Mouse (Mus musculus) midbrain, embryonic 11.5 days (tissue): Measurements from ENCODE around the gene Insm2. TPM values are rescaled to one million over a fixed set of nuclear protein-coding genes. Genes with fewer than 3 reads are reported as not detected.
"Not testable (repeated sequence)": the region's sequence is repeated elsewhere in the genome, so short reads cannot be mapped to it uniquely, and the experiment has no call there.

Experiments
- ATAC-seq: fragments of 200-750 bp; cut with Nextera tagmentation; 2 replicates; pipeline ENCODE4 v1.8.0; 2017; ENCODE audit warnings: moderate TSS enrichment, moderate library complexity; ENCODE audit not compliant: low FRiP score
- DNase-seq: peaks from one replicate; pipeline ENCODE4 v3.0.0; 2015; ENCODE audit warnings: low spot score; ENCODE audit errors: missing footprints
- H3K27ac ChIP-seq: fragments of 300-500 bp; sonication (generic); 2 replicates; pipeline ENCODE4 v1.5.1; 2014; ENCODE audit warnings: low read depth, low read length
- H3K27me3 ChIP-seq: fragments of 300-500 bp; sonication (generic); 2 replicates; pipeline ENCODE4 v1.6.1; 2014; ENCODE audit warnings: mild to moderate bottlenecking, low read length, moderate library complexity, mixed read lengths; ENCODE audit not compliant: control insufficient read depth, insufficient read depth
- H3K36me3 ChIP-seq: fragments of 300-500 bp; sonication (generic); 2 replicates; pipeline ENCODE4 v1.6.1; 2014; ENCODE audit warnings: mild to moderate bottlenecking, low read length, moderate library complexity, mixed read lengths; ENCODE audit not compliant: control insufficient read depth, insufficient read depth
- H3K4me1 ChIP-seq: fragments of 300-500 bp; sonication (generic); 2 replicates; pipeline ENCODE4 v1.6.1; 2014; ENCODE audit warnings: low read length; ENCODE audit not compliant: control insufficient read depth, insufficient read depth
- H3K4me2 ChIP-seq: fragments of 300-500 bp; sonication (generic); 2 replicates; pipeline ENCODE4 v1.6.1; 2014; ENCODE audit warnings: mild to moderate bottlenecking, moderate library complexity
- H3K4me3 ChIP-seq: fragments of 300-500 bp; sonication (generic); 2 replicates; pipeline ENCODE4 v1.5.1; 2014; ENCODE audit warnings: low read depth, low read length
- H3K9ac ChIP-seq: fragments of 300-500 bp; sonication (generic); 2 replicates; pipeline ENCODE4 v1.6.1; 2014; ENCODE audit warnings: low read length
- H3K9me3 ChIP-seq: fragments of 300-500 bp; sonication (generic); 2 replicates; pipeline ENCODE4 v1.6.1; 2016; ENCODE audit warnings: low read length; ENCODE audit not compliant: control insufficient read depth
- WGBS: fragments of 180-500 bp; shearing (Covaris S2); extraction: QIAGEN DNeasy Blood & Tissue Kit; methylation state at CpG from one replicate; pipeline ENCODE4 v1.1.7; 2014; 5-methylcytosine and 5-hydroxymethylcytosine counted together
- polyA plus RNA-seq: library from polyadenylated mRNA; unstranded; fragments of >200 nt; fragmentation: Nextera tagmentation; extraction: Ambion mirVana; gene quantifications from 2 replicates; pipeline ENCODE4 v1.2.1, GENCODE M21; 2014

Gene Insm2
- polyA plus RNA-seq: 0.40 and 0.57 TPM in 2 replicates

DNA sequence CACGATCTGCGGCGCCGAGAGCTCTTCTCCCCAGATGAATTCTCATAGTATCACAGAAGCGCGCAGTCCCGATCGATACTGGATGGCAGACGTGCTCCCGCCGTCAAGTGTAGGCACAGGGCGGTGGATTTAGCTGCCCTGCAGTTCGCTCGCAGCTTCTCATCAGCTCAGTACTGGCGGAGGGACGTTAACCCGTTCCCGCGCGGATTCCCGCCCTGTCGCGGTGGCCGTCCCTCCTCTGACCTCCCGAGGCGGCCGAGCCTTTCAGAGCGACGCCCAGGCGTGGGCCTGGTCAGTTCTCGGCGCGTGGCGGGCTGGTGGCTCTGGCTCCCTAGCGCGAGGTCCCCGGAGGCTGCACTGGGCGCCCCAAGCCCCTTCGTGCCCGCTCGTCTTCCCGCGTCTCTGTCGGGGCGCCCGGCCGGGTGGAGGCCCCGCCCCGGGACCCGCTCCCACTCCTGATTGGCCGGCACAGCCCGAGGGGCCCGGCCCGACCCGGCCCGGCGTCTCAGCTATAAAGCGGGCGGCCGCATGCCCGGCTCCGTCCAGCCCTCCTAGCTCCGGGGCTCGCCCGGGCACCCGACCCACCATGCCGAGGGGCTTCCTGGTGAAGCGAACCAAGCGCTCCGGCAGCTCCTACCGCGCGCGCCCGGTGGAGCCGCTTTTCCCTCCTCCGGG, at the start of gene Insm2:
TSS of gene Insm2 (plus strand) at position 541 of the 675 bp plus-strand sequence.
- DNase-seq (peak; percentile 93), ATAC-seq (peak; percentile 86)
- H3K9me3 ChIP-seq: no peaks in the 10 kb centered on the region
- H3K27ac ChIP-seq: no peak within 1 kb of the TSS
- peak within 1 kb of the TSS; percentile 46 for H3K4me3 ChIP-seq
- under 1% methylated on average over 64 of the region's 77 CpGs for WGBS
- H3K4me2 ChIP-seq: peak within 1 kb of the TSS; percentile 83
- no peaks in the 10 kb centered on the region for H3K36me3 ChIP-seq
- peaks cover 20% of the 10 kb centered on the region for H3K4me1 ChIP-seq
- H3K27me3 ChIP-seq: peaks cover 49% of the 10 kb centered on the region
- H3K9ac ChIP-seq: peak within 1 kb of the TSS; percentile 22; the same call in 1 of the 2 replicates

GRCm38 (mm10) chr12:55554901-55555300, 44.3 kb upstream of the Insm2 start:
- not testable (repeated sequence) for H3K9ac ChIP-seq, H3K4me3 ChIP-seq, H3K9me3 ChIP-seq, ATAC-seq, H3K36me3 ChIP-seq, H3K27ac ChIP-seq, DNase-seq, H3K27me3 ChIP-seq, H3K4me1 ChIP-seq, H3K4me2 ChIP-seq
- 86% methylated on average over 6 of the region's 6 CpGs for WGBS

GRCm38 (mm10) chr12:55557866-55558265, 41.4 kb upstream of the Insm2 start:
- WGBS: 60% methylated on average over 6 of the region's 6 CpGs
- no peak for ATAC-seq
- Histone ChIP-seq H3K9ac (no peak overlapping the region), H3K4me2 (no peak overlapping the region), H3K9me3 (no peaks in the 10 kb centered on the region), H3K27me3 (no peaks in the 10 kb centered on the region), H3K27ac (no peak overlapping the region), H3K4me1 (peaks cover 5% of the 10 kb centered on the region), H3K4me3 (no peak overlapping the region), H3K36me3 (no peaks in the 10 kb centered on the region)
- no peak for DNase-seq

DNA sequence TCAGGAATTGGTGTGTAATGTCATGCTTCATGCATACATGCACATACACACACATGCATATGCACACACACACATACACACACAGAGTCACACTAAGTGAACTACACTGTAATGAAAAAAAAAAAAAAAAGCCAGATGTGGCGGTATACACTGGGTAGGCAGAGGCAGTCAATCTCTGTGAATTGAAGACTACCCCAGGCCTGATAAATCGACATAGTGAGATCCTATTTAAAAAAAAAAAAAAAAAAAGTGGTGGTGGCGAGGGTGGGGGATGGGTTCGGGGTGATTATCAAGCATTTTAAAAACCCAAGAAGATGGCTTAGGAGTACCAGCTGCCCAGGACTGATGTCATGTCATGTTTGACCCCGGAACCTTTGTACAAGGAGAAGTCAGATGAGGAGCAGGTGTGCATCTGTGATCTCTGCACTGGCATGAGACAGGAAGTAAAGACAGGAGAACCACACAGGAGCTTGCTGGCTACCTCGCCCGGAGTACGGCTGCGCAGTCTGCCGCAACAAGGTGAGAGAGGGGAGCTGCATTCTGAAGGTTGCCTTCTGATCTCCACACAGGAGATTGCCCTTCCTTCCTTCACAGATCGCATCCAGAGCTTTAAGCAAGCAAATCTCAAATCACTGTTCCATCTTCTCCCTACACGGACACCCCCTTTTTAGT, 39.9 kb upstream of the Insm2 start:
- Histone ChIP-seq H3K4me1 (peaks cover 5% of the 10 kb centered on the region), H3K9ac (no peak overlapping the region), H3K4me3 (no peak overlapping the region), H3K27me3 (no peaks in the 10 kb centered on the region), H3K4me2 (no peak overlapping the region), H3K27ac (no peak overlapping the region), H3K36me3 (no peaks in the 10 kb centered on the region), H3K9me3 (no peaks in the 10 kb centered on the region)
- ATAC-seq (no peak), DNase-seq (no peak)
- 85% methylated on average over 12 of the region's 12 CpGs for WGBS

GRCm38 (mm10) chr12:55560025-55560690, 39.1 kb upstream of the Insm2 start:
- Histone ChIP-seq H3K9ac (peak overlapping the region; percentile 31; the same call in 1 of the 2 replicates), H3K4me1 (peaks cover 5% of the 10 kb centered on the region), H3K36me3 (no peaks in the 10 kb centered on the region), H3K27ac (no peak overlapping the region), H3K9me3 (no peaks in the 10 kb centered on the region), H3K27me3 (no peaks in the 10 kb centered on the region), H3K4me2 (peak overlapping the region; percentile 34), H3K4me3 (peak overlapping the region; percentile 21)
- 8% methylated on average over 19 of the region's 19 CpGs for WGBS
- DNase-seq (peak; percentile 87), ATAC-seq (no peak)

- H3K9me3 ChIP-seq: no peaks in the 10 kb centered on the region
- DNase-seq: no peak
Measured at GRCm38 (mm10) chr12:55563742-55564141, 35.5 kb upstream of the Insm2 start.

GRCm38 (mm10) chr12:55564187-55564963, 34.9 kb upstream of the Insm2 start:
- Histone ChIP-seq H3K9ac (no peak overlapping the region), H3K4me2 (no peak overlapping the region), H3K27ac (no peak overlapping the region), H3K4me3 (no peak overlapping the region), H3K9me3 (no peaks in the 10 kb centered on the region), H3K27me3 (no peaks in the 10 kb centered on the region), H3K4me1 (peaks cover 5% of the 10 kb centered on the region), H3K36me3 (no peaks in the 10 kb centered on the region)
- no peak for DNase-seq
- ATAC-seq: no peak
- 90% methylated on average over 9 of the region's 9 CpGs for WGBS

More at GRCm38 (mm10) chr12:55563742-55564141, 35.5 kb upstream of the Insm2 start:
- WGBS: 93% methylated on average over 3 of the region's 3 CpGs
- H3K4me1 ChIP-seq: peaks cover 5% of the 10 kb centered on the region
- H3K9ac ChIP-seq: no peak overlapping the region
- no peaks in the 10 kb centered on the region for H3K27me3 ChIP-seq
- no peak overlapping the region for H3K27ac ChIP-seq
- no peak overlapping the region for H3K4me2 ChIP-seq
- no peak overlapping the region for H3K4me3 ChIP-seq
- ATAC-seq: no peak
- H3K36me3 ChIP-seq: no peaks in the 10 kb centered on the region

DNA sequence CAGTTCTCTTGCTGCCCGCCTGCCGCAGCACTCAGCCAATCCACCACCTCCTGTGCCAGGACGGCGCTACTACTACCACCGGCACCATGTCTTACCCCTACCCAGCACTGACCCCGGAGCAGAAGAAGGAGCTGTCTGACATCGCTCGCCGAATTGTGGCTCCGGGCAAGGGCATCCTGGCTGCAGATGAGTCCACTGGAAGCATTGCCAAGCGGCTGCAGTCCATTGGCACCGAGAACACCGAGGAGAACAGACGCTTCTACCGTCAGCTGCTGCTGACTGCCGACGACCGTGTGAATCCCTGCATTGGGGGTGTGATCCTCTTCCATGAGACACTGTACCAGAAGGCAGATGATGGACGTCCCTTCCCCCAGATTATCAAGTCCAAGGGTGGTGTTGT, 34.0 kb upstream of the Insm2 start, which contains the start of gene Aldoart2:
TSS of gene Aldoart2 (plus strand) at position 34 of the 400 bp plus-strand sequence.
- WGBS: 96% methylated on average over 19 of the region's 19 CpGs
- ATAC-seq: no peak
- DNase-seq: no peak

More for the DNA sequence above, 34.0 kb upstream of the Insm2 start, which contains the start of gene Aldoart2:
- Histone ChIP-seq H3K4me1 (peaks cover 2% of the 10 kb centered on the region), H3K9me3 (no peaks in the 10 kb centered on the region), H3K4me3 (no peak within 1 kb of the TSS), H3K4me2 (no peak within 1 kb of the TSS), H3K27ac (no peak within 1 kb of the TSS), H3K27me3 (no peaks in the 10 kb centered on the region), H3K9ac (no peak within 1 kb of the TSS), H3K36me3 (no peaks in the 10 kb centered on the region)
